Mouse (Mus musculus) G1E (cell line): ENCODE data around the gene Pid1.

ENCODE experiments used
- CTCF ChIP-seq: IDR thresholded peaks from 2 replicates; pipeline ENCODE4 v1.5.1; 2012; ENCODE audit warnings: low read depth, low read length, inconsistent platforms, mixed read lengths
- GATA1 ChIP-seq: IDR thresholded peaks from 2 replicates; pipeline ENCODE4 v1.6.1; 2012; ENCODE audit warnings: borderline replicate concordance, low read length, inconsistent platforms, mixed read lengths

- TF ChIP-seq CTCF (no peak), GATA1 (no peak)
These were observed 191.0 kb downstream of the Pid1 start for GRCm38 (mm10) chr1:84172941-84173340.
